Mouse (Mus musculus) central nervous system, embryonic 14 days (tissue): ENCODE data around the gene Amy2a1. TPM values are rescaled to one million over a fixed set of nuclear protein-coding genes. Genes with fewer than 3 reads are reported as not detected.

Experiments
- polyA plus RNA-seq: library from polyadenylated mRNA; depleted of rRNA; stranded (reverse); fragments of >200 nt; gene quantifications from 2 replicates; pipeline ENCODE4 v1.2.3, GENCODE M21; 2012; rRNA removed

Amy2a1 gene
- polyA plus RNA-seq: not detected in 2 replicates

DNA sequence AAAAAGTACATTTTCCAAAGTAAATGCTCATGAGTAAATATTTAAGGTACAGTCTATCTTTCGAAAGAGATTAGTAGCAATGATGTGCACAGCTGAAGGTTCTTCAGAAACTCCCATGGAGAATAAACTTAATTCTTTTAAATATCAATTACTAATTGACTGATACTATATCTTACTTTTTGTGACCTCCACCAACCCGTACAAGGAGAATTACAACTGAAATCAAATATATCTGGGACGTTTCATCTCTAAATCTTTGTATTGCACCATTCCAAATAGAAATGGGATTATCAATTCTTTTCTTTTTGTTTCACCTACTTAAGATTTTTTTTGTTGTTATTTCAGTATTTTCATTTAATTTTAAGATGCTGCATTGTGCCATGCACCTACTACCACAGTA lies at the start of gene Amy2a1:
TSS of gene Amy2a1 (minus strand) at position 101 of the 400 bp plus-strand sequence.

Other genes with a start within 250 kb of the Amy2a1 start
- gene Amy2a4, start 241.0 kb downstream of the Amy2a1 start, polyA plus RNA-seq: 0.04 and 0.05 TPM in 2 replicates
- gene Amy2a3, start 208.4 kb downstream of the Amy2a1 start, polyA plus RNA-seq: 0.04 and 0.05 TPM in 2 replicates
- gene Amy2a2, start 175.8 kb downstream of the Amy2a1 start, polyA plus RNA-seq: 0.04 and 0.05 TPM in 2 replicates
- gene Amy1, start 74.3 kb upstream of the Amy2a1 start, polyA plus RNA-seq: 50.8 and 52.4 TPM in 2 replicates
- gene Rnpc3, start 97.7 kb upstream of the Amy2a1 start, polyA plus RNA-seq: 60.3 and 65.5 TPM in 2 replicates